Mouse (Mus musculus): ENCODE data around the gene Gm15517. TPM values are rescaled to one million over a fixed set of nuclear protein-coding genes. Genes with fewer than 3 reads are reported as not detected.

Gm15517 gene
- not detected for total RNA-seq (2023)

DNA sequence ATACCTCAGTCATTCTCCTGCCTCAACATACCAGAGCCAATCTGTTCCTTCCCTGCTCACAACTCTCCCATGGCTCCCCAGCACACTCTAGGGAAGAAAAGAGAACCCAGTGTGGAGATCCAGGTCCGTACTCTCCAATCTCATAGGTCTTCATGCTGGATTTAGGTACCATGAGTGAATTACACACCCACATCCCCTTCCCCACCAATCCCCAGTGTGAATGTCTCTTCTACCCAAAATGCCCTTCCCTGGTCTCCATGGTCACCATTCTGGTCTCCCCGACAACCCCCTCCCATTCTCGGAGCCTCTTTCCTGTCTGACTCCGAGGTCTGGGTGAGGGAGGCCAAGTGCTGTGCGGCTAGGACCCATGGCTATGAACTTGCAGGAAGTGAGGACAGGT lies at the start of gene Gm15517:
Gene Gm15517, plus strand, starts transcription at position 301 of the 400 bp plus-strand sequence.

GRCm38 (mm10) chr7:44215645-44216044 lies 45.6 kb upstream of the Gm15517 start, which contains the start of gene Klk1b5:
Gene Klk1b5 (plus strand): TSS chr7:44215945.

DNA sequence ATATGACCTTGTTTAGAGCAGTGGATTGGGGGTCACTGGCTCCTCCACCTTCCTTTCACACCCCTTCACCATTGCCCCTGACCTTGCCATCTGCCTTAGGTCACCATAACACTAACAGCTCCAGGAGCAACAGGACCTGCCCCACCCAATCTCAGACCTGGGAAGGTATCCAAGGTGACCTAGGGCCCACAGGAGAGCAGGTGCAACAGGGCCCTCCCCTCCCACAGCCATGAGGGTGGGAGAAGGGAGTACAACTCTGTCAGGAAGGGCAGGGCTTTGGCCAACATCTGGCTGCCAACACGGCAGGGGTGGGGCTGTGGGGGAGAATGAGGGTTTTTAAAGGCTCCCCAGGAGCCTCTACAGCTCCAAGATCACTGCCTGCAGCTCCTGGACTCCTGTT lies 36.2 kb upstream of the Gm15517 start, which contains the start of gene Klk1:
Gene Klk1, plus strand, starts transcription at position 285 of the 400 bp plus-strand sequence.

DNA sequence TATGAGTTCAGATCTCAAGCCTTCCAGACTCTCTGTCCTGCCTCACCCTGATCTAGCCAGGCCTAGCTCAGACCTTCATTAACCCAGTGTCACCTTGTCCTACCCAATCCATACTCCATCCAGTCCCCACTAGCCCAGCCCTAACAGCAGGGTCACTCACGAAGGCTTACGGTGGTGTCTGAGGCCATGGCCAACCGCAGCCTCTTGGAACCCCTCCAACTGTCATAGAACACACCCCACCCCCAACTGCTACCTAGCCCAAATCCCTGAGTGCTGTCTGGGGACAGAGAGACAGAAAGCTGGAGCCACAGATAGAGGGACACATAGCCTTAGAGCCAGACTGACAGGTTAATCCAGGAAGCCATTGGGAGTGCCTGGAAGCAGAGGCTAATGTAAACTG lies 25.3 kb upstream of the Gm15517 start, which contains the start of gene Gm36864:
Gene Gm36864, plus strand, starts transcription at position 269 of the 400 bp plus-strand sequence.

DNA sequence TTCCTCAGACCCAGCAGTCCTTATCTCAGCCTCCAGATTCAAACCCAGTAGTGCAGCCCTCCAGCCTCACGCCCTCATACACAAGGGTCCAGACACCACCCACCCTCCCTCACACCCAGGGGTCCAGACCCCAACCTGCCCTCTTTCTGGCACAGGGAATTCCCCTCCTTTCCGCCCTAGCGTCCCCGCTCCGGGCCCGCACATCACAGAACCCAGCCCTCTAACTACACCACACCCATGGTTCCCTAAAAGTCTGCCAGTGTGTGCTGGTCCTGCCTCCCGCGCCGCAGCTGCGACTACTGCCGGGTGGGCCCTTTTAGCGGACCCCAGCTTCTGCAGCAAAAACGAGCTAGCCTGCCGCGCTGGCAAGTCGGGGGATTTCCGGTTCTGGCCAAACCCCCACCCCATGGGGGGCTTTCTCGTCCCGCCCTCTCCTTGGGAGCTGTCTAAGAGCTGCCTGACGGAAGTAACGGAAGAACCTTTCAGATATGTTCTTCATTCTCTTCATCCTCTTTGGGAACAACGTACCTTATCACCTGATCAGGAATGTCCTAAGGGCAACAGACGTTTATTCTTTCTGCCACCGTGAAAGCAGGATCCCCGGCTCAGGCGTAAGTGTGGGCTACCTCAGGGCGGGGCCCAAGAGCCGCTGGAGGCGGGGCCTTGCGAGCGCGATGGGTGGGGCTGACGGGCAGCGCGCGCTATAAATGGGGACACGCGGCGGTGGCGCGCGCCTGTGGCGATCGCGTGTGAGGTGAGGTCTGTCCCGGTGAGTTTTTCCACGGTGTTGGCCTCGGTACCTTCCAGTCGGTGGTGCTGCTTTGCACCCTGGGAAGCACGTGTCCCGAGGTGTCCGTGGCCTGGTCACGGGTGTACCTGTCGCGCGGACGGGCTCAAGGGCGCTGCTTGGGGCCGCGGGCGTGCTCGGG lies 14.9 kb upstream of the Gm15517 start, which contains the start of the genes 1700028J19Rik and 2410002F23Rik:
Gene 1700028J19Rik, minus strand, starts transcription at position 641 of the 929 bp plus-strand sequence.
Gene 2410002F23Rik, plus strand, starts transcription at position 668 of the 929 bp plus-strand sequence.

DNA sequence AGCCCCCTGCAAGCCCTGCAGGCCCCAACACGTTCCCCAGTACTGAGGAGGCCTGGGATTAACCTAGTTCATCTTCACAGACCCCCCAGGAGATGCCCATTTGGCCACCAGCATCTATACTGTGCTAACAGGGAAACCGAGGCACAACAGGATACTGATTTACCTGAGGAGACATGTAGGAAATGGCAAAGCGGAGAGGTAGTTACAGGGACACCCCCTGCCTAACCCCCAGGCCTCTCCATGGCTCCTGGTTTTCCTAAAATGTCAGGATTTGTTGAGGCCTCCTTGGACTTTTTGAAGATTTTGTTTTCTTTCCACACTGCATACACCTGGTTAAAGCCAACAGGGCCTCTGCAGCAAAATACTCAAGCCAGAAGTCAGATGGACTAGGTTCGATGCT lies 4.0 kb upstream of the Gm15517 start, which contains the start of gene Acp4:
Gene Acp4, minus strand, starts transcription at position 101 of the 400 bp plus-strand sequence.

DNA sequence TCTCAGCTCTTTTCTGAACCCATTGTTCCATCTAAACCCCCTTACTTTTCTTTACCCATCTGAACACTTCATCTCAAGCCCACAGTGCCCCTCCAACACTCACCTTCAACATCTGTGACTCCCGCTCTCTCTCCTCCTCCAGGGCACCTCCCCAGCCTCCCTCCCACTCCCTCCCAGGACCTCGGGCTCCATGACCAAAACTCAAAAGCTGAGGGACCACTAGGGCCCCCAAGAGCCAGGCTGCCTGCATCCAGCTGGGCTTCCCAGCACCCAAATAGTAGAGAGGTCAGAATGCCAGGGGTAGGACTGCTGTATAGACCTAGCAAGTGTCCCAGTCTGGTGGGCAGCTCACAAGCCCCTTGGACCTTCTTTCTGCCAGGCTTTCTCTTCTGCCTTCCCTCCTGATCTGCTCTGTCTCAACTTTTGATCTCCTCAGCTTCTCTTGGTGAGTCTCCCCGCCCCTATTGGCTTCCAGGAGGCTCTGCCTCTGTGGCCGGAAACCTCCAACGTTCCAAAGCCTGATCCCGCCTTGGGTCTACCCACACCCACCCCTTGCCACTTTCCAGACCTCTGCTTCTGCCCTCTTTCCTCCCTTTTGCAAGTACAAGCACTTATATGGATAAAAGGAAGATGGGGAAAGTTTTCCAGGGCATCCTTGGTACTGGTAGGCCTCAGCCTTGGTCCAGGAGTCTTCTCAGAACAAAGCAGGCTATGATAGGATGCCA lies 45.4 kb downstream of the Gm15517 start, which contains the start of gene Clec11a:
Gene Clec11a, minus strand, starts transcription at position 387 of the 725 bp plus-strand sequence.

GRCm38 (mm10) chr7:44309475-44310284 lies 48.4 kb downstream of the Gm15517 start, which contains the start of gene Shank1:
Gene Shank1 (plus strand): TSS chr7:44310253.

Other genes with a start within 250 kb of the Gm15517 start
- gene Klk1b26, start 249.3 kb upstream of the Gm15517 start, total RNA-seq (2023) = not detected
- gene Klk1b27, start 209.2 kb upstream of the Gm15517 start, total RNA-seq (2023) = not detected
- gene Klk1b21, start 159.1 kb upstream of the Gm15517 start, total RNA-seq (2023) = not detected
- not detected for gene Klk1b22, start 148.8 kb upstream of the Gm15517 start, total RNA-seq (2023)
- not detected for gene Klk1b16, start 124.7 kb upstream of the Gm15517 start, total RNA-seq (2023)
- not detected for gene Klk1b24, start 73.2 kb upstream of the Gm15517 start, total RNA-seq (2023)
- not detected for gene Klk1b3, start 63.3 kb upstream of the Gm15517 start, total RNA-seq (2023)
- gene Klk1b4, start 54.0 kb upstream of the Gm15517 start, total RNA-seq (2023) = not detected
- not detected for gene Klk1b5, start 45.5 kb upstream of the Gm15517 start, total RNA-seq (2023)
- not detected for gene Klk1, start 36.1 kb upstream of the Gm15517 start, total RNA-seq (2023)
- gene Gm36864, start 25.3 kb upstream of the Gm15517 start, total RNA-seq (2023) = not detected
- 1 to 10 TPM in 1 of 2 experiments, under 1 TPM in 1; 0.49 to 1.6 TPM for gene 1700028J19Rik, start 14.8 kb upstream of the Gm15517 start, total RNA-seq (2023)
- gene 2410002F23Rik, start 14.7 kb upstream of the Gm15517 start, total RNA-seq (2023) = 10 to 100 TPM; 27.8 to 34.7 TPM
- not detected for gene Acp4, start 4.1 kb upstream of the Gm15517 start, total RNA-seq (2023)
- gene Clec11a, start 45.5 kb downstream of the Gm15517 start, total RNA-seq (2023) = 1 to 10 TPM in 1 of 2 experiments, under 1 TPM in 1; 0.42 to 1.1 TPM
- gene Shank1, start 48.8 kb downstream of the Gm15517 start, total RNA-seq (2023) = under 1 TPM; 0.40 to 0.57 TPM
- gene Syt3, start 122.7 kb downstream of the Gm15517 start, total RNA-seq (2023) = under 1 TPM in 1 of 2 experiments, not detected in 1; 0.36 TPM
- under 1 TPM in 1 of 2 experiments, not detected in 1; 0.16 TPM for gene 1700008O03Rik, start 124.4 kb downstream of the Gm15517 start, total RNA-seq (2023)
- gene Lrrc4b, start 167.6 kb downstream of the Gm15517 start, total RNA-seq (2023) = not detected
- gene Aspdh, start 203.9 kb downstream of the Gm15517 start, total RNA-seq (2023) = not detected
- 10 to 100 TPM; 29.3 to 40.6 TPM for gene Josd2, start 206.5 kb downstream of the Gm15517 start, total RNA-seq (2023)
- 10 to 100 TPM; 26.0 to 27.0 TPM for gene Emc10, start 235.1 kb downstream of the Gm15517 start, total RNA-seq (2023)
- gene Fam71e1, start 235.1 kb downstream of the Gm15517 start, total RNA-seq (2023) = 1 to 10 TPM in 1 of 2 experiments, under 1 TPM in 1; 0.90 to 2.7 TPM

Measured in neutrophil, adult 59 days (primary cell).